Mouse (Mus musculus): Measurements from ENCODE around the gene Mfge8. TPM values are rescaled to one million over a fixed set of nuclear protein-coding genes. Genes with fewer than 3 reads are reported as not detected.

Gene Mfge8
- total and polyA plus RNA-seq, 3 experiments = 4.9 to 9.5 TPM; not detected in 1

DNA sequence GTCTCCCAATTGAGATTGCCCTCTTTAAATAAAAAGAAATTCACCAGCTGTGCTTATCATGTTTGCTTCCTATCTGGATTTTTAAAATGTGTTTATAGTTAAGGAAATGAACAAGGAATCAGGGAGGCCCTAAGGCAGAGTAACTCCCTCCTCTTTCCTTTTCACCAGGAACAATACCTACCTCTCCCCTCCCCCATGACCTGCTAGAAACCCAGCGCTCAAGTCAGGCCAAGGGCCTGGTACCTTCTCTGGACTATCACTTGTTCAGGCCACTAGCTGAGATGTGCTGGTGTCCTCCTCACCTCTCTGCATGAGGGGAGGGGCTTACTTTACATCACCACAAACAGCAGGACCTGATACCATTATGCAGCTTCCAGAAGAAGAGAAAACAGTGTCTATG lies 34.6 kb upstream of the Mfge8 start:
- no peak overlapping the region for H3K27ac ChIP-seq (ENCODE audit: control insufficient read depth, low read depth, low read length)
- H3K4me3 ChIP-seq (ENCODE audit: control insufficient read depth in 1 of 2, insufficient read depth in 1 of 2, low read depth in 2 of 2, low read length in 2 of 2) = no peak overlapping the region
- H3K9me3 ChIP-seq (replicated peaks; ENCODE audit: insufficient read depth, low read length) = no peaks in the 10 kb centered on the region
- TF ChIP-seq ZNF384 (IDR thresholded peaks at IDR 0.05; ENCODE audit: low read depth, low read length) (no peak), NRF1 (IDR thresholded peaks at IDR 0.05; ENCODE audit: insufficient read depth, low read depth, low read length, poor library complexity, severe bottlenecking) (no peak), POLR2AphosphoS2 (IDR thresholded peaks at IDR 0.05; ENCODE audit: low read length) (no peak), SMC3 (IDR thresholded peaks at IDR 0.05; ENCODE audit: low read depth, low read length) (no peak), HCFC1 (IDR thresholded peaks at IDR 0.05; ENCODE audit: low read depth, low read length) (no peak), RAD21 (IDR thresholded peaks at IDR 0.05; ENCODE audit: low read depth, low read length) (no peak)
- H3K4me1 ChIP-seq (ENCODE audit: control insufficient read depth in 1 of 2, insufficient read depth in 2 of 2, low read length in 2 of 2) = no peaks in the 10 kb centered on the region
- no peak overlapping the region for H3K9ac ChIP-seq (ENCODE audit: control insufficient read depth, low read depth, low read length, poor library complexity, severe bottlenecking)
- DNase-seq (ENCODE audit: low read depth, low spot score) = no peak
- 0 out of 4 replicates have a peak, but pooled peaks cover 0 to 2% of the 10 kb centered on the region in 2 experiments for H3K27me3 ChIP-seq (ENCODE audit: control insufficient read depth in 1 of 2, insufficient read depth in 2 of 2, low read length in 2 of 2)
- no peaks in the 10 kb centered on the region for H3K79me2 ChIP-seq (ENCODE audit: control insufficient read depth, insufficient read depth, low read length, poor library complexity)
- no peaks in the 10 kb centered on the region for H3K36me3 ChIP-seq (ENCODE audit: control insufficient read depth in 1 of 2, insufficient read depth in 2 of 2, low read length in 2 of 2)

- Histone ChIP-seq H3K4me3 (ENCODE audit: control insufficient read depth in 1 of 2, insufficient read depth in 1 of 2, low read depth in 2 of 2, low read length in 2 of 2) (no peak overlapping the region), H3K27ac (ENCODE audit: control insufficient read depth, low read depth, low read length) (no peak overlapping the region), H3K36me3 (ENCODE audit: control insufficient read depth in 1 of 2, insufficient read depth in 2 of 2, low read length in 2 of 2) (no peaks in the 10 kb centered on the region), H3K9ac (ENCODE audit: control insufficient read depth, low read depth, low read length, poor library complexity, severe bottlenecking) (no peak overlapping the region), H3K4me1 (ENCODE audit: control insufficient read depth in 1 of 2, insufficient read depth in 2 of 2, low read length in 2 of 2) (no peaks in the 10 kb centered on the region), H3K9me3 (replicated peaks; ENCODE audit: insufficient read depth, low read length) (no peaks in the 10 kb centered on the region), H3K79me2 (ENCODE audit: control insufficient read depth, insufficient read depth, low read length, poor library complexity) (no peaks in the 10 kb centered on the region), H3K27me3 (ENCODE audit: control insufficient read depth in 1 of 2, insufficient read depth in 2 of 2, low read length in 2 of 2) (peaks cover 0 to 3% of the 10 kb centered on the region in 2 experiments; a peak in 3 of 4 replicates)
- no peak for DNase-seq (ENCODE audit: low read depth, low spot score)
- TF ChIP-seq JUND (IDR thresholded peaks at IDR 0.05; ENCODE audit: low read depth, low read length) = no peak
- no peak for TF ChIP-seq POLR2A (IDR thresholded peaks at IDR 0.05; ENCODE audit: control insufficient read depth in 1 of 2, insufficient read depth in 1 of 2, low read depth in 1 of 2, low read length in 2 of 2, poor library complexity in 1 of 2)
- no peak for TF ChIP-seq POLR2AphosphoS2 (IDR thresholded peaks at IDR 0.05; ENCODE audit: low read length)
- TF ChIP-seq RAD21 (IDR thresholded peaks at IDR 0.05; ENCODE audit: low read depth, low read length) = no peak
- no peak for TF ChIP-seq MYC (IDR thresholded peaks at IDR 0.05; ENCODE audit: low read depth, low read length)
Observed at GRCm38 (mm10) chr7:79173800-79174199, 24.9 kb upstream of the Mfge8 start.

- no peaks in the 10 kb centered on the region for H3K9me3 ChIP-seq (replicated peaks; ENCODE audit: insufficient read depth, low read length)
- TF ChIP-seq POLR2AphosphoS2 (IDR thresholded peaks at IDR 0.05; ENCODE audit: low read length) (no peak), ELF1 (IDR thresholded peaks at IDR 0.05; ENCODE audit: low read depth, low read length) (no peak), ZKSCAN1 (IDR thresholded peaks at IDR 0.05; ENCODE audit: low read depth, low read length) (no peak), MAX (IDR thresholded peaks at IDR 0.05; ENCODE audit: low read length) (no peak), GATA1 (IDR thresholded peaks at IDR 0.05; ENCODE audit: low read depth, low read length) (no peak)
Observed at GRCm38 (mm10) chr7:79171782-79172181, 22.9 kb upstream of the Mfge8 start.

More at GRCm38 (mm10) chr7:79171782-79172181, 22.9 kb upstream of the Mfge8 start:
- DNase-seq (ENCODE audit: low read depth, low spot score) = no peak
- H3K27me3 ChIP-seq (ENCODE audit: control insufficient read depth in 1 of 2, insufficient read depth in 2 of 2, low read length in 2 of 2) = peaks cover 0 to 3% of the 10 kb centered on the region in 2 experiments; a peak in 3 of 4 replicates
- no peaks in the 10 kb centered on the region for H3K79me2 ChIP-seq (ENCODE audit: control insufficient read depth, insufficient read depth, low read length, poor library complexity)
- no peaks in the 10 kb centered on the region for H3K36me3 ChIP-seq (ENCODE audit: control insufficient read depth in 1 of 2, insufficient read depth in 2 of 2, low read length in 2 of 2)
- H3K27ac ChIP-seq (ENCODE audit: control insufficient read depth, low read depth, low read length) = no peak overlapping the region
- no peaks in the 10 kb centered on the region for H3K4me1 ChIP-seq (ENCODE audit: control insufficient read depth in 1 of 2, insufficient read depth in 2 of 2, low read length in 2 of 2)
- no peak overlapping the region for H3K4me3 ChIP-seq (ENCODE audit: control insufficient read depth in 1 of 2, insufficient read depth in 1 of 2, low read depth in 2 of 2, low read length in 2 of 2)
- no peak overlapping the region for H3K9ac ChIP-seq (ENCODE audit: control insufficient read depth, low read depth, low read length, poor library complexity, severe bottlenecking)

Data from MEL (cell line).